Mouse (Mus musculus) Patski (cell line): ENCODE results near the gene Zc3h18. TPM values are rescaled to one million over a fixed set of nuclear protein-coding genes. Genes with fewer than 3 reads are reported as not detected.

ENCODE experiments used
- ATAC-seq: fragments of 100-300 bp; one replicate; pipeline ENCODE4 v1.8.0; 2021
- CTCF ChIA-PET: fragments of 350-600 bp; sonication (Branson Sonifier 250); formaldehyde crosslinking; loops from one replicate; lab custom pipeline; 2022; ENCODE audit warnings: inconsistent platforms; lab: Charles Lee
- POLR2A ChIA-PET: fragments of 350-600 bp; sonication (Branson Sonifier 250); formaldehyde crosslinking; loops from one replicate; lab custom pipeline; 2022; ENCODE audit warnings: antibody characterized with exemption, inconsistent platforms; lab: Charles Lee
- DNase-seq: peaks from one replicate; pipeline ENCODE4 v3.0.0-alpha.2; 2011; ENCODE audit warnings: low read depth, low spot score
- H3K27me3 ChIP-seq: fragments of 371-371 bp; one replicate; pipeline ENCODE4 v1.5.1; 2021
- CTCF ChIP-seq: fragments of 100-300 bp; IDR thresholded peaks from one replicate; pipeline ENCODE4 v1.5.1; 2021
- in situ Hi-C: fragments of 300-500 bp; cut with MboI; formaldehyde crosslinking; loops from 3 replicates; pipeline ENCODE4 v1.11.1; 2018; ENCODE audit warnings: low pct_unique_long_range_greater_than_20kb, mixed read lengths
- polyA plus RNA-seq: library from polyadenylated mRNA; unstranded; gene quantifications from one replicate; pipeline ENCODE4 v1.2.3, GENCODE M21; 2021

The Zc3h18 gene
- polyA plus RNA-seq, 1 experiment from 2014 or later: 54.1 TPM

DNA sequence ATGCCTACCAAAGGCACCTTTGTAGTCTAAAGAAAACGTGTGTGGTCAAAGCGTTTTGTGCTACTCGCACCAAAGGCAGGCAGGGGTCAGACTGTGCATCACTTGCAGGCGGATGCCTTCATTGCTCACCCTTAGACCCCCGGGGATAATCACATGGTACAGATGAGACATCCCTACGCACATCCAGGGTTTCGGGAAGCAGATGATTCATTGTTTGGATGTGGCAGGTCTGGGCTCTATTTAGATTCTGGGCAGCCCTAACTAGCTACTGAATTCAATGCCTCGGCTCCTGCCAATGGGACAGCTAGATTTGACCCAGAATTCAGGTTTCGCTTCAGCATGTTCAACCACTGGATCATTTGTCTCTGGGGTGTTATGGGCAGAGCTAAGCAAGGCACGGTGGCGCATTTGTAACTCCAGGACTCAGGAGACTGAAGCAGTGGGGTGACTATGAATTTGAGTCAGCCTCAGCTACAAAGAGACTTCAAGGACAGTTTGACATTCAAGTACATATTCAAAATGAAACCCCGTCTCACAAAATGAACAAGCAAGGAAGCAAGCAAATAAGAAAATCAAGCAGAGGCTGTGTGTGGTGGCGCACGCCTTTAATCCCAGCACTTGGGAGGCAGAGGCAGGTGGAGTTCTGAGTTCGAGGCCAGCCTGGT, 17.2 kb upstream of the Zc3h18 start:
- no peak for TF ChIP-seq CTCF
- H3K27me3 ChIP-seq: no peaks in the 10 kb centered on the region
- POLR2A ChIA-PET: no interaction called here
- DNase-seq: peak; percentile 63
- ATAC-seq: peak; percentile 37
- CTCF ChIA-PET: interaction anchor here (1.5 to 3.2 kb wide), 2 partner anchors 10 to 19 kb away, joined by 3 to 16 read pairs; no protein-coding TSS in a partner anchor
- in situ Hi-C loops: no loop called here

DNA sequence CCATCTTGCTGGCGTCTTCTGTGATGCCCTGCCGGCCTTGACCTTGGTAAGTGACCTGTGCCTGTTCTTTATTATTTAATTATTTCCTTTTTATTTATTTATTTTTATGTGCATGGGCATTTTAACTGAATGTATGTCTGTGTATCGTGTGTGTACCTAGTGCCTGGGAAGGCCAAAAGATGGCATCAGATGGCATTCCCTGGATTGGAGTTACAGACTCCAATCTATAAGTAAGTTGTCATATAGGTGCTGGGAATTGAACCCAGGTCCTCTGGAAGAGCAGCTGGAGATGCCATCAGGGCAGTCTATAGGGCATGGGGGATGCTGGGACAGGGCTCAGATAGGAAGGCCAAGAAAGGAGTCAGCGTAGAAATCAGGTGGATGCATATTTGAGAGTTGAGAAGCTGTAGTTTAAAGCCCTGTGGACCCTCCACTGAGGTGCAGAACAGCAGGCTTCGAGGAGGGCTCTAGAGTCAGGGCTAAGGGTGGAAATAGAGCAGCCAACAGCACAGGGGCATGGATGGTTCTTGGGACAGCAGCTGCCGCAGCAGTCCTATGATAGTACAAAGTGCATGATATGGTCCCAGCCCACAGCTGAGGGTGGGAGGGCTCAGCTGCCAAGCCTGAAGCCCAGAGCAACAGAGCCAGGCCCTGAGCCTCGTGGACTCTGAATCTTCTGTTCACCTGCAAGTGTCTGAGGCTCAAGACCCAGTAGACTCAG, 15.6 kb upstream of the Zc3h18 start, which contains the start of gene Trhr2:
Gene Trhr2 (minus strand): TSS at position 51 of the 721 bp plus-strand sequence.
- POLR2A ChIA-PET: no interaction called here
- CTCF ChIA-PET: interaction anchor here (1.0 to 3.2 kb wide), 2 partner anchors 8 to 511 kb away, joined by 3 to 16 read pairs; no protein-coding TSS in a partner anchor
- ATAC-seq (no peak), DNase-seq (no peak)
- no peaks in the 10 kb centered on the region for H3K27me3 ChIP-seq
- in situ Hi-C loops: no loop called here
- TF ChIP-seq CTCF: no peak

DNA sequence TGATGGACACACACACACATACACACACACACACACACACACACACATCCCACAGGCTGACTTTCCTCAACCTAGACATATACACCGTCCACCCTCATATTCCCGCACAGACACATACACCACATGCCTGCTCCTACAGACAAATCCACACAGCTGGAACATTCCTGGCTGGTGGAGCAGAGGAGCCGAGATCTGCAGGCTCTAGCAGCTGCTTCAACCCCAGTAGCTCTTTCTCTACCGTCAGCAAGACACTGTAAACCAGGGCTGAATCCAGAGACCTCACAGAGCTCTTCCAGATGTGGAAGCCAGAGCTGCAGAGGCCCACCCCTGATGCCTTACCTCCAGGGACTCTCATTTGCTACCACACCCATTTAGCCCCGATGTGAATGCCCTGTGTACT, 14.1 kb upstream of the Zc3h18 start:
- DNase-seq (no peak), ATAC-seq (no peak)
- POLR2A ChIA-PET: no interaction called here
- no peak for TF ChIP-seq CTCF
- CTCF ChIA-PET: no interaction called here
- H3K27me3 ChIP-seq: no peaks in the 10 kb centered on the region
- in situ Hi-C loops: no loop called here

DNA sequence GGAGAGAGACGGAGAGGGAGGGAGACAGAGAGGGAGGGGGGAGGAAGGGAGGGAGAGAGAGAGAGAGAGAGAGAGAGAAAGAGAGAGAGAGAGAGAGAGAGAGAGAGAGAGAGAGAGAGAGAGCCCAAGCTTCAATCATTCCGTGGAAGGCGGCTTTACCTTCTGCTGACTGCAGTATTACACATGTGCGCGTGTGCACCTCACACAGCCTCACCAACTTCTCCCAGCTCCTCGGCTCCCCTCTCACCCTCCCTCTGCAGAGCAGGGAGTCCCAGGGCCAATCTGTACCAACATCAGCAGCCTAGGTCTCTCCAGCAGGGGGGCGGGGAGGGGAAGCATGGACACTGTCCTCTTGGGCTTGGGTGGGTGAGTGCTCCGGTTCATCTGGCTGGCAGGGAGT, 13.4 kb upstream of the Zc3h18 start:
- CTCF ChIA-PET: no interaction called here
- in situ Hi-C loops: no loop called here
- TF ChIP-seq CTCF: no peak
- H3K27me3 ChIP-seq: no peaks in the 10 kb centered on the region
- DNase-seq (no peak), ATAC-seq (no peak)
- POLR2A ChIA-PET: interaction anchor here (0.6 kb wide), 1 partner anchor 211 kb away, joined by 3 read pairs; no protein-coding TSS in a partner anchor

DNA sequence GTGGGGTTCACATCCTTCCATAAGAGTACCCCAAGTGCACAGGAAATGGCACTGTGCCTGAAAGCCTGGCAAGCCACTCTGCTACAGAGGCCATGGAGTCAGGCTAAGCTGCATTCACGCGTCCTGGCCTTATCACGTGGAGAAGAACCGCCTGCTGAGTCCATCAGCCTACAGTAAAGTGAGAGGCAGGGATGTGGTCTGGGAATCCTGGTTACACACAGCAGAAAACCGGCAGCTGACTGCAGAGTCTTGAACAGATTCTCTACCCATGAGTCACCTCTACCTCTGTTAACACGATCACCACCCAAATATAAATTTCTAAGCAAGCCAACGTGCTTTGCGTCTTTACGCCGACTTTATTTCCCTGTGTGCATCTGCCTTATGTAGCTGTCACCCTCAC, 7.9 kb upstream of the Zc3h18 start:
- TF ChIP-seq CTCF: no peak
- DNase-seq (no peak), ATAC-seq (no peak)
- no peaks in the 10 kb centered on the region for H3K27me3 ChIP-seq
- CTCF ChIA-PET: interaction anchor here (1.4 to 4.8 kb wide), 9 partner anchors 9 to 390 kb away, joined by 5 to 16 read pairs (median 9); partner anchors contain the start of gene Trhr2
- in situ Hi-C loops: no loop called here
- POLR2A ChIA-PET: interaction anchor here (0.8 kb wide), 1 partner anchor 76 kb away, joined by 5 read pairs; no protein-coding TSS in a partner anchor

DNA sequence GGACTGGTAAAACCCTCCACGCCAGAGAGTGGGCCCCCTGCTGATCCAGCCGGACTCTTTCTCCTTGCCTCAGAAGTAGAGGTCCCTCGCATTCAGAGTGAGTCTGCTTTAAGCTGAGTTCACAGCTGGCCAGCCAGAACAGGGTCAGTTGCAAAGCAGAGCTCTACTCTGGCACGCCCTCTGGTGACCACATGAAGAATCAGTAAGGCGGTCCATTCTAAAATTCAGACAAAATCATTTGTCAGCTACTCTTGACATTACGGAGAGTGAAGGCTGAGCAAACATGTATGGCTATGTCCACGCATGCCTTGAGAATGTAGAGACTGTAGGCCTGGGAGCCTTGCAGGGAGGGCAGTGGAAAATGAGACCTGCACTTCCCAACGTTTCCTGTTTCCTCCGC, 6.7 kb upstream of the Zc3h18 start:
- peak; percentile 89 for TF ChIP-seq CTCF
- POLR2A ChIA-PET: interaction anchor here (0.9 kb wide), 1 partner anchor 22 kb away, joined by 3 read pairs; no protein-coding TSS in a partner anchor
- ATAC-seq (peak; percentile 54), DNase-seq (no peak)
- no peaks in the 10 kb centered on the region for H3K27me3 ChIP-seq
- in situ Hi-C loops: no loop called here
- CTCF ChIA-PET: interaction anchor here (1.0 to 4.8 kb wide), 14 partner anchors 9 to 391 kb away, joined by 3 to 16 read pairs (median 7); partner anchors contain the start of gene Trhr2

DNA sequence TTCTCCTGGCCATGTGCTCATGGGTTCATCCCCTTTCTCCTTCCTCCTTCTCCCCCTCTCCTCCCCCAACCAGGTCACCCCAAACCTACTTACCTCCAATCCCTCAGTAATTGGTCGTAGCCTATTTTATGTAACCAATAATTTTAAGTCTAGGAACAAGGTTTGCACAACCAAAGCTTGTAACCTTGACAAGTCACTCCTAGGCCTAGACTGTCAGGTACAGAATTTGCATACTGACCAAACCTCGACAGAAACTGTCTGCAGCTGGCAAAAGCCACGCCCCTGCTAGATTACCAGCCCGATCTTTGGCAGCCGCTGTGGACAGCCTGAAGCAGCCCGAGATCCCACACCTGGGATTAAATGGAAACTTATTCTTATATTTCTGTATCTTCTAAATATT, 4.7 kb upstream of the Zc3h18 start:
- CTCF ChIA-PET: interaction anchor here (1.2 to 1.6 kb wide), 2 partner anchors 39 to 102 kb away, joined by 3 read pairs; no protein-coding TSS in a partner anchor
- in situ Hi-C loops: no loop called here
- ATAC-seq: no peak
- DNase-seq: no peak
- POLR2A ChIA-PET: no interaction called here
- TF ChIP-seq CTCF: no peak
- no peaks in the 10 kb centered on the region for H3K27me3 ChIP-seq

DNA sequence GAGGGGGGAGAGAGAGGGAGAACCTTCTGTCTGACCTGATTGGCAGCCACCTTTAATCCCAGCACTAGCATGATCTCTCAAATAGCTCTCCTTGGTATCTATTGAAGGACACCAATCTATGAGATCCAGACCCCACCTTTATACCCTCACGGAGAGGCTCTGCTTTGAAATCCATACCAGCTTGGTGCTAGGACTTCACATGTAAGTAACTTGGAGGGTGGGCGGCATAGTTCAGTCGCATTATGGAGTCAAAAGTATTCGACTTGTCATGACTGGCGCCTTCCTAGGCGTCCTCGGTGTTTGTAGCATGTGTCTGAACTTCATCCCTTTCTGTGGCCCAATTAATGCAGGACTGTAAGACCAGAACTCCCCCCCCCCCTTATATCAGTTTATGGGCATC, 1.1 kb upstream of the Zc3h18 start:
- CTCF ChIA-PET: interaction anchor here (1.5 kb wide), 1 partner anchor 42 kb away, joined by 3 read pairs; no protein-coding TSS in a partner anchor
- H3K27me3 ChIP-seq: no peaks in the 10 kb centered on the region
- POLR2A ChIA-PET: interaction anchor here (0.7 to 1.0 kb wide), 3 partner anchors 8 to 42 kb away, joined by 4 to 5 read pairs (median 4); no protein-coding TSS in a partner anchor
- no peak for ATAC-seq
- TF ChIP-seq CTCF: no peak
- DNase-seq: no peak
- in situ Hi-C loops: loop anchor here (5.0 kb wide), 1 partner anchor 83 kb away; no protein-coding TSS in a partner anchor

DNA sequence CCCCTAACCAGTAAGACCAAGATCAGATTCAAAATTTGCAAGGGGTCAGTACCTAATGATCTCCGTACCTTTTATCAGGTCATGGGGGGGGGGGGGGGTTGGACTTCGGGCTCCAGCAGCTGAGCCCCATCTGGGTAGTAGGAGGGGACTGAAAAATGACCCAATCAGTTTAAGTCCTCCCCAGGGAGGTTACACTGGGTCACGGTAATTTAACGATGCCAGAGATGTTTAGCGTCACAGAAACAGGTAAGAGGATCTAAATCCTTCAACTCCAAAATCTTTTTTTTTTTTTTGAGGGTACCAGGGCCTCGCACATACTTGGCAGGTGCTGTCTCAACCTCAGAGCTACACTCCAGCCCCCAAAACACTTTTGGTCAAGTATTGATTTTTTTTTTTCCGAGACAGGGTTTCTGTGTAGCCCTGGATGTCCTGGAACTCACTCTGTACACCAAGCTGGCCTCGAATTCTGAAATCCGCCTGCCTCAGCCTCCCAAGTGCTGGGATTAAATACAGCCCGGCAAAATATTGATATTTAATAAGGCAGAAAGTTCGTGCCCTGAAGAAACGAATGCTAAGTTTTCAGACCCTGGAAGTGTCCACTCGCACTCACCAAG, 551 bp upstream of the Zc3h18 start:
- H3K27me3 ChIP-seq: no peaks in the 10 kb centered on the region
- ChIA-PET CTCF (interaction anchor here (1.5 kb wide), 1 partner anchor 43 kb away, joined by 3 read pairs; no protein-coding TSS in a partner anchor), POLR2A (interaction anchor here (0.7 to 1.6 kb wide), 4 partner anchors 9 to 43 kb away, joined by 3 to 5 read pairs (median 4); no protein-coding TSS in a partner anchor)
- no peak for DNase-seq
- TF ChIP-seq CTCF: no peak
- ATAC-seq: no peak
- in situ Hi-C loops: loop anchor here (5.0 kb wide), 1 partner anchor 84 kb away; no protein-coding TSS in a partner anchor

DNA sequence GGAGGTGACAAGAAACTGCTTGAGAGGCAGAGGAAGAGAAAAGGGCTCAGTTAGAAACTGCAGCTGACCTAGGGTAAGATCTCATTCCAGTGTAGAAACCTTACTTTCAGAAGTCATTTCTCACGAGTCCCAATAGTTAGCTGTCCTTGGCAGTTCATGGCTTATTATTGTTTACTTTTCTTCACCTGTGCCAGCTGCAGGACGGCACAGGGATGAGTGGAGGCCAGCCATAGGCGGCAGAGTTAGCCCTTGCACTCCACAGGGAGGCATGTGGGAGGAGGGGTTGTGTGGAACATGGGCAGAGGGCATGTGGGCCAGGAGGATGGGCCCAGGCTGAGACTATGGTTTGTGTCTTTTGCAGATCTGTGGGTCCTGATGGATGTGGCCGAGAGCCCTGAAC, 6.6 kb downstream of the Zc3h18 start:
- POLR2A ChIA-PET: no interaction called here
- in situ Hi-C loops: no loop called here

More for the DNA sequence above, 6.6 kb downstream of the Zc3h18 start:
- CTCF ChIA-PET: no interaction called here
- DNase-seq (no peak), ATAC-seq (no peak)
- H3K27me3 ChIP-seq: no peaks in the 10 kb centered on the region
- TF ChIP-seq CTCF: no peak
